Mouse (Mus musculus) embryonic facial prominence, embryonic 15.5 days (tissue): ENCODE results near the gene Pla2g12b. TPM values are rescaled to one million over a fixed set of nuclear protein-coding genes. Genes with fewer than 3 reads are reported as not detected.
A peak's percentile ranks its signal among the peaks of the same experiment; 100 is the strongest.

Experiments used
- ATAC-seq: fragments of 200-750 bp; cut with Nextera tagmentation; 2 replicates; pipeline ENCODE4 v1.8.0; 2017; ENCODE audit warnings: low read depth, moderate TSS enrichment; ENCODE audit not compliant: insufficient number of reproducible peaks, low FRiP score, low TSS enrichment
- H3K27ac ChIP-seq: fragments of 300-500 bp; sonication (generic); replicated peaks from 2 replicates; pipeline ENCODE4 v1.5.1; 2015; ENCODE audit warnings: mild to moderate bottlenecking, inconsistent platforms
- H3K27me3 ChIP-seq: fragments of 300-500 bp; sonication (generic); 2 replicates; pipeline ENCODE4 v1.6.1; 2015; ENCODE audit warnings: inconsistent platforms
- H3K36me3 ChIP-seq: fragments of 300-500 bp; sonication (generic); 2 replicates; pipeline ENCODE4 v1.6.1; 2015; ENCODE audit warnings: mild to moderate bottlenecking, inconsistent platforms
- H3K4me1 ChIP-seq: fragments of 300-500 bp; sonication (generic); 2 replicates; pipeline ENCODE4 v1.6.1; 2015; ENCODE audit warnings: inconsistent platforms
- H3K4me2 ChIP-seq: fragments of 300-500 bp; sonication (generic); replicated peaks from 2 replicates; pipeline ENCODE4 v1.6.1; 2015; ENCODE audit warnings: mild to moderate bottlenecking, inconsistent platforms
- H3K4me3 ChIP-seq: fragments of 300-500 bp; sonication (generic); replicated peaks from 2 replicates; pipeline ENCODE4 v1.5.1; 2015; ENCODE audit warnings: mild to moderate bottlenecking, inconsistent platforms
- H3K9ac ChIP-seq: fragments of 300-500 bp; sonication (generic); 2 replicates; pipeline ENCODE4 v1.6.1; 2015; ENCODE audit warnings: inconsistent platforms
- H3K9me3 ChIP-seq: fragments of 300-500 bp; sonication (generic); replicated peaks from 2 replicates; pipeline ENCODE4 v1.6.1; 2016; ENCODE audit warnings: inconsistent platforms
- WGBS: fragments of 180-500 bp; shearing (Covaris S2); methylation state at CpG from one replicate; pipeline ENCODE4 v1.1.7; 2015; 5-methylcytosine and 5-hydroxymethylcytosine counted together
- polyA plus RNA-seq: library from polyadenylated mRNA; unstranded; fragments of >200 nt; fragmentation: Nextera tagmentation; extraction: Ambion mirVana; gene quantifications from 2 replicates; pipeline ENCODE4 v1.2.1, GENCODE M21; 2015

The Pla2g12b gene
- polyA plus RNA-seq, 1 experiment from 2014 or later: 0.20 TPM

GRCm38 (mm10) chr10:59413711-59414110, 10.3 kb downstream of the Pla2g12b start:
- Histone ChIP-seq H3K27me3 (no peaks in the 10 kb centered on the region), H3K4me1 (no peaks in the 10 kb centered on the region), H3K9me3 (no peaks in the 10 kb centered on the region), H3K4me3 (no peak overlapping the region), H3K27ac (no peak overlapping the region), H3K9ac (no peak overlapping the region), H3K36me3 (no peaks in the 10 kb centered on the region), H3K4me2 (no peak overlapping the region)
- ATAC-seq: no peak
- 87% methylated on average over 4 of the region's 4 CpGs for WGBS

DNA sequence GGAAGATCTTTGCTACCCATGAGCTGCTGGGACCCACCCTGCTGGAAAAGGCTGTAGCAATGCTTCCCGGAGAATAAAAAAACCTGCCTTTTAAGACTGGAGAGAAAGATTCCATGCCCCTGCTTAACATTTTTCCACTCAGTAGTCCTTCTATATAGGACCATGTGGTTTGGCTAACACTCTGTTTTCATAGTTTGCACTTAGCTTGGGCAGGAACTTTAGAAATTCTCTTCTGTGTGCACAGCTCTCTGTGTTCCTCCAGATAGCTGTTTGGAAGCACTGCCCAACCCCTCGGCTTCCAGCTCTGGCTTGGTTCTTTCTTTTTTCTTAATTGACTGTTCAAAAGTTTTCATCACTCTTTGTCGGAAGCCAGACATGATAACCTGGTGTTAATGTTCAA, 13.2 kb downstream of the Pla2g12b start:
- WGBS: 75% methylated on average over 3 of the region's 3 CpGs
- Histone ChIP-seq H3K27ac (no peak overlapping the region), H3K9ac (no peak overlapping the region), H3K4me3 (no peak overlapping the region), H3K4me1 (no peaks in the 10 kb centered on the region), H3K36me3 (no peaks in the 10 kb centered on the region), H3K27me3 (no peaks in the 10 kb centered on the region), H3K4me2 (no peak overlapping the region), H3K9me3 (no peaks in the 10 kb centered on the region)
- no peak for ATAC-seq

- 91% methylated on average over 4 of the region's 4 CpGs for WGBS
- Histone ChIP-seq H3K4me3 (no peak overlapping the region), H3K4me1 (no peaks in the 10 kb centered on the region), H3K27me3 (no peaks in the 10 kb centered on the region), H3K4me2 (no peak overlapping the region), H3K27ac (no peak overlapping the region), H3K9me3 (no peaks in the 10 kb centered on the region), H3K36me3 (no peaks in the 10 kb centered on the region), H3K9ac (no peak overlapping the region)
- no peak for ATAC-seq
These were observed 16.1 kb downstream of the Pla2g12b start for GRCm38 (mm10) chr10:59419516-59419915.

GRCm38 (mm10) chr10:59424453-59424852, 21.0 kb downstream of the Pla2g12b start:
- Histone ChIP-seq H3K4me3 (no peak overlapping the region), H3K4me1 (peaks cover 6% of the 10 kb centered on the region; the same call in 1 of the 2 replicates), H3K36me3 (no peaks in the 10 kb centered on the region), H3K4me2 (no peak overlapping the region), H3K27me3 (no peaks in the 10 kb centered on the region), H3K9ac (no peak overlapping the region), H3K27ac (no peak overlapping the region), H3K9me3 (no peaks in the 10 kb centered on the region)
- WGBS: 75% methylated on average over 3 of the region's 3 CpGs
- no peak for ATAC-seq

DNA sequence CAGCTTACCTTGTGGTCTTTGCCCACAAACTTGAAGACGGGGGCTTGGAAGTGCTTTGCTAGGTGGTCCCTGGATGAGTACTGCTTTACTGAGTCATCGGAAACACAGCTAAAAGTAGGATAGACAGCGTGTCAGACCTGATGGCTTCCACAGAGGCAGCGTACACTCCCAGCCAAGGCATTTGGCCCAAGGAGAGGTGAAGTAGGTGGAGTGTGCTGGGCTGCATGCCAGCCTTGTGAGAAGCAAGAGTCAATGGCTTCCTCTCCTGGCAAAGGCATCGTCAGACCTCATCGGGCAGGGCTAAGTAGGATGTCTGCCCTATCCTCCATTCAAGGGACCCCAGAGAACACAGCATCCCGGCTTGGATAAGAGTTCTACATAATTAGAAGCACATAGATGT, 21.9 kb downstream of the Pla2g12b start:
- H3K27me3 ChIP-seq: no peaks in the 10 kb centered on the region
- no peaks in the 10 kb centered on the region for H3K9me3 ChIP-seq
- no peak overlapping the region for H3K27ac ChIP-seq
- 59% methylated on average over 7 of the region's 7 CpGs for WGBS
- H3K36me3 ChIP-seq: no peaks in the 10 kb centered on the region
- no peak overlapping the region for H3K4me3 ChIP-seq
- no peak overlapping the region for H3K4me2 ChIP-seq
- no peak overlapping the region for H3K9ac ChIP-seq
- peaks cover 6% of the 10 kb centered on the region; the same call in 1 of the 2 replicates for H3K4me1 ChIP-seq
- ATAC-seq: 0 out of 2 replicates have a peak, but pooled peaks have one; percentile 4

DNA sequence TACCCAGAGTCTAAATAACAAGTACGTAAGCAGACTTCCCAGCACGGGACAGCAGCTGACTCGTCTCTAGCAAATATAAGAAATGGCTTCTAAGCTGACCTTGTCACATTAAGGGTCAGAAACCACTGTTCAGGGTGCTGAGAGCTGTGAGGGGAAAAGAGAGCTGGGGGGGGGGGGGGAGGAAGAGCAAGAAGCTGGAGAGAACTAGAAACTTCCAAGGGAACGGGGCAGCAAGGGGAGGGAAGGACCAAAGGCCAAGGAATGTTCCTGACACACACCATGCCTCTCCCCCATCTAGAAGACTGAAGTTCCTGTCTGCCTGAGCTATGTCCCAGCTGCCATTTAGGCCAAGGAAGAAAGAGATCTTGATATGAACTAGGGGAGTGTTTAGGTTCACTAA, 22.9 kb downstream of the Pla2g12b start:
- Histone ChIP-seq H3K9me3 (no peaks in the 10 kb centered on the region), H3K27me3 (no peaks in the 10 kb centered on the region), H3K4me2 (no peak overlapping the region), H3K4me1 (peaks cover 6% of the 10 kb centered on the region; the same call in 1 of the 2 replicates), H3K4me3 (no peak overlapping the region), H3K36me3 (no peaks in the 10 kb centered on the region), H3K27ac (no peak overlapping the region), H3K9ac (no peak overlapping the region)
- WGBS: 66% methylated on average over 4 of the region's 4 CpGs
- no peak for ATAC-seq

GRCm38 (mm10) chr10:59429448-59430135, 26.1 kb downstream of the Pla2g12b start:
- WGBS: 78% methylated on average over 16 of the region's 16 CpGs

GRCm38 (mm10) chr10:59430701-59431218, 27.3 kb downstream of the Pla2g12b start:
- H3K4me1 ChIP-seq: no peaks in the 10 kb centered on the region
- WGBS: 44% methylated on average over 6 of the region's 6 CpGs
- H3K36me3 ChIP-seq: no peaks in the 10 kb centered on the region
- no peak overlapping the region for H3K4me2 ChIP-seq
- no peak overlapping the region for H3K9ac ChIP-seq
- no peak overlapping the region for H3K27ac ChIP-seq
- no peak overlapping the region for H3K4me3 ChIP-seq
- H3K27me3 ChIP-seq: no peaks in the 10 kb centered on the region
- no peaks in the 10 kb centered on the region for H3K9me3 ChIP-seq
- ATAC-seq: no peak

More at GRCm38 (mm10) chr10:59429448-59430135, 26.1 kb downstream of the Pla2g12b start:
- no peaks in the 10 kb centered on the region for H3K27me3 ChIP-seq
- no peak overlapping the region for H3K27ac ChIP-seq
- H3K4me2 ChIP-seq: no peak overlapping the region
- no peaks in the 10 kb centered on the region for H3K36me3 ChIP-seq
- H3K4me3 ChIP-seq: no peak overlapping the region
- ATAC-seq: no peak
- peaks cover 6% of the 10 kb centered on the region; the same call in 1 of the 2 replicates for H3K4me1 ChIP-seq
- H3K9ac ChIP-seq: no peak overlapping the region
- no peaks in the 10 kb centered on the region for H3K9me3 ChIP-seq

- peaks cover 14% of the 10 kb centered on the region for H3K4me1 ChIP-seq
- no peak overlapping the region for H3K4me2 ChIP-seq
- H3K4me3 ChIP-seq: no peak overlapping the region
- no peak overlapping the region for H3K27ac ChIP-seq
- WGBS: 94% methylated on average over 18 of the region's 18 CpGs
- no peak overlapping the region for H3K9ac ChIP-seq
- no peaks in the 10 kb centered on the region for H3K9me3 ChIP-seq
- H3K36me3 ChIP-seq: no peaks in the 10 kb centered on the region
- H3K27me3 ChIP-seq: no peaks in the 10 kb centered on the region
- no peak for ATAC-seq
These were observed 32.3 kb downstream of the Pla2g12b start for GRCm38 (mm10) chr10:59435746-59436145.

DNA sequence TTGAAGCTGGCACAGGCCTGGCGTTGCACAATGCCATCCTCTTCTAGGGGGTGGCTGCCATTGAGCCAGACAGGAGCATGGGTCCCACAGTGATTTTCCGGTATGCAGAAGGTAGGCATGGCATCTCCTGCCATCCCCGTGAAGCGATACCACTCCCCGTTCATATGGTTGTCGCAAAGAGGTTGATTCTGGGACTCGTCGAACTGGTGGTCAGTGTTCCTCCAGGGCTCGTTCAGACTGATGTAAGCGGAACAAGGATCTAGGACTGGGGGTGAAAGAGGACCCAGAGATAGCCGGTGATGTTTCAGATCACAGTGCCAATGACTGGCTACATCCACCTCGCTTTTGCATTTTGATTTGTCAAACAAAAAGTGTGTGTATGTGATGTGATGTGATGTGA, 35.2 kb downstream of the Pla2g12b start:
- no peaks in the 10 kb centered on the region for H3K36me3 ChIP-seq
- no peak for ATAC-seq
- H3K27ac ChIP-seq: no peak overlapping the region
- no peaks in the 10 kb centered on the region for H3K9me3 ChIP-seq
- H3K9ac ChIP-seq: no peak overlapping the region
- no peak overlapping the region for H3K4me3 ChIP-seq
- 82% methylated on average over 12 of the region's 12 CpGs for WGBS
- no peaks in the 10 kb centered on the region for H3K27me3 ChIP-seq
- H3K4me2 ChIP-seq: no peak overlapping the region
- H3K4me1 ChIP-seq: peaks cover 14% of the 10 kb centered on the region

- H3K4me1 ChIP-seq: peaks cover 14% of the 10 kb centered on the region
- H3K9me3 ChIP-seq: no peaks in the 10 kb centered on the region
- no peak for ATAC-seq
- H3K9ac ChIP-seq: no peak overlapping the region
- no peak overlapping the region for H3K4me3 ChIP-seq
- H3K4me2 ChIP-seq: no peak overlapping the region
- peak overlapping the region; percentile 68 for H3K27ac ChIP-seq
- H3K36me3 ChIP-seq: no peaks in the 10 kb centered on the region
- WGBS: 13% methylated on average over 5 of the region's 5 CpGs
- H3K27me3 ChIP-seq: no peaks in the 10 kb centered on the region
These were observed 36.1 kb downstream of the Pla2g12b start for GRCm38 (mm10) chr10:59439508-59439931.

DNA sequence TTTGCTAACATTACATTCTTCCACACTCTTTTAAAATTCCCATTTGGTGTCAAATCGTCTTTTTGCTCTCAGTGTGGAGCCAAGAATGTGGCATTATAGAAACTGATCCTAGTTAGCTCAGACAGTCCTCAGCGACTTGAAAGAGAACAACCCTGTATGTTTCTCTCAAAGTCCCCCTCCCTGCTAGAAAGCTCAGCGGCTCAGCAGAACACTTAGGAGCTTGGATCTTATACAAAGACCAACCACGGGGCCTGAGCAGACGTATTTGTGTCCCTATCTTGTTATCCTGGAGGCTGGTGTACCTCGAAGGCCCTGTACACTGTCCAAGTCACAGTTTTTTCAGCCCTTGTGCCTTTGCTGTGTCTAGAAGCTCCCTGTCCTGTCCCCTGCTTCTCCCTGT, 36.7 kb downstream of the Pla2g12b start:
- peaks cover 14% of the 10 kb centered on the region for H3K4me1 ChIP-seq
- ATAC-seq: no peak
- no peaks in the 10 kb centered on the region for H3K27me3 ChIP-seq
- peak overlapping the region; percentile 68; the same call in 1 of the 2 replicates for H3K27ac ChIP-seq
- no peak overlapping the region for H3K4me2 ChIP-seq
- no peaks in the 10 kb centered on the region for H3K36me3 ChIP-seq
- no peaks in the 10 kb centered on the region for H3K9me3 ChIP-seq
- H3K9ac ChIP-seq: no peak overlapping the region
- no peak overlapping the region for H3K4me3 ChIP-seq
- WGBS: 28% methylated on average over 6 of the region's 6 CpGs
